Mouse (Mus musculus) ovary, postnatal 36 days (tissue): ENCODE results near the gene Ppp1cb.
"Not testable (repeated sequence)": the region's sequence is repeated elsewhere in the genome, so short reads cannot be mapped to it uniquely, and the experiment has no call there.

Experiments
- DNase-seq: peaks from one replicate; pipeline ENCODE4 v3.0.0; 2022; ENCODE audit warnings: low spot score, mixed read lengths

Ppp1cb gene

GRCm38 (mm10) chr5:32458408-32459143 lies at the start of gene Ppp1cb:
Gene Ppp1cb, plus strand, starts transcription at chr5:32458843.
- DNase-seq: peak; percentile 99

GRCm38 (mm10) chr5:32409747-32410146 lies 48.9 kb upstream of the Ppp1cb start:
- DNase-seq: no peak

- DNase-seq: no peak
Observed at GRCm38 (mm10) chr5:32410954-32411688, 47.5 kb upstream of the Ppp1cb start.

GRCm38 (mm10) chr5:32412186-32412950 lies 46.3 kb upstream of the Ppp1cb start:
- DNase-seq: no peak

GRCm38 (mm10) chr5:32413083-32413482 lies 45.6 kb upstream of the Ppp1cb start:
- DNase-seq: no peak

- no peak for DNase-seq
Observed at GRCm38 (mm10) chr5:32413569-32413968, 45.1 kb upstream of the Ppp1cb start.

- DNase-seq: no peak
Observed at GRCm38 (mm10) chr5:32414461-32414985, 44.1 kb upstream of the Ppp1cb start.

GRCm38 (mm10) chr5:32415554-32415953 lies 43.1 kb upstream of the Ppp1cb start:
- no peak for DNase-seq

GRCm38 (mm10) chr5:32416881-32417280 lies 41.8 kb upstream of the Ppp1cb start:
- DNase-seq: no peak

- no peak for DNase-seq
Observed at GRCm38 (mm10) chr5:32422081-32422589, 36.5 kb upstream of the Ppp1cb start.

GRCm38 (mm10) chr5:32423339-32424046 lies 35.1 kb upstream of the Ppp1cb start:
- no peak for DNase-seq

- DNase-seq: no peak
Observed at GRCm38 (mm10) chr5:32424464-32424863, 34.2 kb upstream of the Ppp1cb start.

- DNase-seq: no peak
Observed at GRCm38 (mm10) chr5:32425485-32426171, 33.0 kb upstream of the Ppp1cb start.

GRCm38 (mm10) chr5:32430399-32430798 lies 28.2 kb upstream of the Ppp1cb start:
- DNase-seq: no peak

- not testable (repeated sequence) for DNase-seq
Observed at GRCm38 (mm10) chr5:32434346-32434745, 24.3 kb upstream of the Ppp1cb start.

GRCm38 (mm10) chr5:32435612-32436011 lies 23.0 kb upstream of the Ppp1cb start:
- DNase-seq: no peak

GRCm38 (mm10) chr5:32437901-32438563 lies 20.6 kb upstream of the Ppp1cb start:
- no peak for DNase-seq

- no peak for DNase-seq
Observed at GRCm38 (mm10) chr5:32438564-32438922, 20.1 kb upstream of the Ppp1cb start.

- no peak for DNase-seq
Observed at GRCm38 (mm10) chr5:32441336-32441735, 17.3 kb upstream of the Ppp1cb start.

- no peak for DNase-seq
Observed at GRCm38 (mm10) chr5:32441992-32442575, 16.6 kb upstream of the Ppp1cb start.
